Mouse (Mus musculus) hindbrain, postnatal 0 days (tissue): ENCODE data around the gene Gckr. TPM values are rescaled to one million over a fixed set of nuclear protein-coding genes. Genes with fewer than 3 reads are reported as not detected.

Experiments used
- ATAC-seq: fragments of 200-750 bp; cut with Nextera tagmentation; 2 replicates; pipeline ENCODE4 v1.8.0; 2017; ENCODE audit warnings: mild to moderate bottlenecking, moderate TSS enrichment, moderate library complexity
- DNase-seq: peaks from one replicate; pipeline ENCODE4 v3.0.0-alpha.2; 2015; ENCODE audit warnings: low spot score
- H3K27ac ChIP-seq: fragments of 300-500 bp; sonication (generic); 2 replicates; pipeline ENCODE4 v1.5.1; 2014; ENCODE audit warnings: mild to moderate bottlenecking
- H3K27me3 ChIP-seq: fragments of 300-500 bp; sonication (generic); 2 replicates; pipeline ENCODE4 v1.6.1; 2014; ENCODE audit warnings: low read length, mixed read lengths; ENCODE audit not compliant: insufficient read depth
- H3K36me3 ChIP-seq: fragments of 300-500 bp; sonication (generic); 2 replicates; pipeline ENCODE4 v1.6.1; 2014; ENCODE audit warnings: low read length, mixed read lengths; ENCODE audit not compliant: insufficient read depth
- H3K4me1 ChIP-seq: fragments of 300-500 bp; sonication (generic); 2 replicates; pipeline ENCODE4 v1.6.1; 2014; ENCODE audit warnings: antibody characterized with exemption, low read length, mixed read lengths; ENCODE audit not compliant: insufficient read depth
- H3K4me2 ChIP-seq: fragments of 300-500 bp; sonication (generic); 2 replicates; pipeline ENCODE4 v1.6.1; 2014; ENCODE audit warnings: low read depth, mild to moderate bottlenecking, low read length, moderate library complexity, mixed read lengths
- H3K4me3 ChIP-seq: fragments of 300-500 bp; sonication (generic); 2 replicates; pipeline ENCODE4 v1.5.1; 2014; ENCODE audit warnings: low read length
- H3K9ac ChIP-seq: fragments of 300-500 bp; sonication (generic); replicated peaks from 2 replicates; pipeline ENCODE4 v1.6.1; 2014; ENCODE audit warnings: mild to moderate bottlenecking, low read length, moderate library complexity, mixed read lengths
- H3K9me3 ChIP-seq: fragments of 300-500 bp; sonication (generic); 2 replicates; pipeline ENCODE4 v1.6.1; 2016; ENCODE audit warnings: low read length, mixed read lengths
- CTCF ChIP-seq: IDR thresholded peaks from 2 replicates; pipeline ENCODE4 v1.5.1; 2016; ENCODE audit warnings: antibody characterized with exemption, control low read depth, low read depth
- WGBS: fragments of 180-500 bp; shearing (Covaris S2); extraction: QIAGEN DNeasy Blood & Tissue Kit; methylation state at CpG from one replicate; pipeline ENCODE4 v1.1.7; 2014; 5-methylcytosine and 5-hydroxymethylcytosine counted together
- polyA plus RNA-seq: library from polyadenylated mRNA; unstranded; fragments of >200 nt; fragmentation: Nextera tagmentation; extraction: Ambion mirVana; gene quantifications from 2 replicates; pipeline ENCODE4 v1.2.1, GENCODE M21; 2015
- total RNA-seq: library from RNA; depleted of rRNA; stranded (reverse); fragments of >200 nt; gene quantifications from 2 replicates; pipeline ENCODE4 v1.2.3, GENCODE M21; 2014

Gckr gene
- total and polyA plus RNA-seq, 2 experiments from 2014 or later, result 0.56 to 0.89 TPM

- Histone ChIP-seq H3K27ac (peak overlapping the region; percentile 68), H3K9ac (peak overlapping the region; percentile 50), H3K36me3 (peaks cover 22% of the 10 kb centered on the region; the same call in 1 of the 2 replicates), H3K4me2 (peak overlapping the region; percentile 89), H3K4me1 (peaks cover 4% of the 10 kb centered on the region; the same call in 1 of the 2 replicates), H3K9me3 (no peaks in the 10 kb centered on the region), H3K27me3 (no peaks in the 10 kb centered on the region), H3K4me3 (peak overlapping the region; percentile 46)
- WGBS, result 4% methylated on average over 9 of the region's 9 CpGs
- TF ChIP-seq CTCF, result no peak
- ATAC-seq (no peak; the same call in 1 of the 2 replicates), DNase-seq (no peak)
These were observed 5.9 kb upstream of the Gckr start for GRCm38 (mm10) chr5:31291361-31291688.

- peak; percentile 24; the same call in 1 of the 2 replicates for TF ChIP-seq CTCF
- Histone ChIP-seq H3K36me3 (peaks cover 17% of the 10 kb centered on the region; the same call in 1 of the 2 replicates), H3K9ac (peak overlapping the region; percentile 95), H3K27ac (peak overlapping the region; percentile 89), H3K4me3 (peak overlapping the region; percentile 85), H3K27me3 (no peaks in the 10 kb centered on the region), H3K4me1 (peaks cover 4% of the 10 kb centered on the region; the same call in 1 of the 2 replicates), H3K4me2 (peak overlapping the region; percentile 91), H3K9me3 (no peaks in the 10 kb centered on the region)
- no peak; the same call in 1 of the 2 replicates for ATAC-seq
- 6% methylated on average over 29 of the region's 29 CpGs for WGBS
- peak; percentile 36 for DNase-seq
These were observed 2.2 kb upstream of the Gckr start for GRCm38 (mm10) chr5:31294964-31295605.

- ATAC-seq, result peak; percentile 79
- peak within 1 kb of the TSS; percentile 89 for H3K27ac ChIP-seq
- H3K36me3 ChIP-seq, result peaks cover 17% of the 10 kb centered on the region; the same call in 1 of the 2 replicates
- H3K4me2 ChIP-seq, result peak within 1 kb of the TSS; percentile 91
- peak within 1 kb of the TSS; percentile 95 for H3K9ac ChIP-seq
- no peaks in the 10 kb centered on the region for H3K9me3 ChIP-seq
- 0% methylated on average over 37 of the region's 46 CpGs for WGBS
- H3K4me1 ChIP-seq, result peaks cover 4% of the 10 kb centered on the region; the same call in 1 of the 2 replicates
- peak within 1 kb of the TSS; percentile 85 for H3K4me3 ChIP-seq
- peak; percentile 81 for DNase-seq
- TF ChIP-seq CTCF, result no peak
- no peaks in the 10 kb centered on the region for H3K27me3 ChIP-seq
These were observed 1.6 kb upstream of the Gckr start, which contains the start of gene Fndc4 for GRCm38 (mm10) chr5:31295606-31296141. Gene Fndc4, minus strand, starts transcription at chr5:31296080.

GRCm38 (mm10) chr5:31297981-31298380 lies 738 bp downstream of the Gckr start:
- DNase-seq (no peak), ATAC-seq (no peak)
- Histone ChIP-seq H3K27ac (no peak overlapping the region), H3K9ac (no peak overlapping the region), H3K4me2 (no peak overlapping the region), H3K27me3 (no peaks in the 10 kb centered on the region), H3K36me3 (peaks cover 9% of the 10 kb centered on the region; the same call in 1 of the 2 replicates), H3K4me1 (peaks cover 4% of the 10 kb centered on the region; the same call in 1 of the 2 replicates), H3K4me3 (no peak overlapping the region), H3K9me3 (no peaks in the 10 kb centered on the region)
- WGBS, result 75% methylated on average over 3 of the region's 3 CpGs
- TF ChIP-seq CTCF, result no peak

- H3K4me3 ChIP-seq, result no peak overlapping the region
- H3K27me3 ChIP-seq, result no peaks in the 10 kb centered on the region
- peaks cover 4% of the 10 kb centered on the region; the same call in 1 of the 2 replicates for H3K4me1 ChIP-seq
- TF ChIP-seq CTCF, result no peak
- DNase-seq, result no peak
- peaks cover 4% of the 10 kb centered on the region; the same call in 1 of the 2 replicates for H3K36me3 ChIP-seq
- H3K9me3 ChIP-seq, result no peaks in the 10 kb centered on the region
- no peak overlapping the region for H3K9ac ChIP-seq
- ATAC-seq, result no peak
- no peak overlapping the region for H3K27ac ChIP-seq
- 78% methylated on average over 2 of the region's 2 CpGs for WGBS
- H3K4me2 ChIP-seq, result no peak overlapping the region
These were observed 1.2 kb downstream of the Gckr start for GRCm38 (mm10) chr5:31298486-31298885.

GRCm38 (mm10) chr5:31301866-31302265 lies 4.6 kb downstream of the Gckr start:
- H3K27ac ChIP-seq, result no peak overlapping the region
- no peaks in the 10 kb centered on the region for H3K4me1 ChIP-seq
- H3K4me2 ChIP-seq, result no peak overlapping the region
- ATAC-seq, result no peak
- no peak for TF ChIP-seq CTCF
- H3K9ac ChIP-seq, result no peak overlapping the region
- no peak overlapping the region for H3K4me3 ChIP-seq
- H3K9me3 ChIP-seq, result no peaks in the 10 kb centered on the region
- no peak for DNase-seq
- H3K36me3 ChIP-seq, result no peaks in the 10 kb centered on the region
- WGBS, result 73% methylated on average over 8 of the region's 8 CpGs
- H3K27me3 ChIP-seq, result no peaks in the 10 kb centered on the region

GRCm38 (mm10) chr5:31303093-31303492 lies 5.8 kb downstream of the Gckr start:
- TF ChIP-seq CTCF, result no peak
- H3K27ac ChIP-seq, result no peak overlapping the region
- H3K36me3 ChIP-seq, result no peaks in the 10 kb centered on the region
- H3K4me1 ChIP-seq, result no peaks in the 10 kb centered on the region
- no peak overlapping the region for H3K4me3 ChIP-seq
- WGBS, result 87% methylated on average over 6 of the region's 6 CpGs
- ATAC-seq, result no peak
- H3K9me3 ChIP-seq, result no peaks in the 10 kb centered on the region
- H3K4me2 ChIP-seq, result no peak overlapping the region
- H3K27me3 ChIP-seq, result no peaks in the 10 kb centered on the region
- H3K9ac ChIP-seq, result no peak overlapping the region
- DNase-seq, result no peak
